Mouse (Mus musculus) megakaryocyte progenitor cell, adult 5-6 weeks (primary cell): Measurements from ENCODE around the gene Babam2. TPM values are rescaled to one million over a fixed set of nuclear protein-coding genes. Genes with fewer than 3 reads are reported as not detected.

ENCODE experiments used
- ATAC-seq: replicated peaks from 2 replicates; pipeline ENCODE4 v1.8.0; 2016; ENCODE audit warnings: mild to moderate bottlenecking, moderate TSS enrichment, inconsistent platforms; ENCODE audit not compliant: poor library complexity
- total RNA-seq, 2 experiments: library from RNA; stranded (forward) in 1 of 2; stranded (reverse) in 1 of 2; fragments of 157-497, 149-512 nt in 1 of 2; fragments of 200-1000 nt in 1 of 2; gene quantifications; 2 replicates each; pipeline versions ENCODE4 v1.2.3 to v1.2.4; 2015 to 2017

The Babam2 gene
- 101 and 117 TPM in 2 replicates for total RNA-seq (2015)
- 37.7 and 44.2 TPM in 2 replicates for total RNA-seq (2017)

DNA sequence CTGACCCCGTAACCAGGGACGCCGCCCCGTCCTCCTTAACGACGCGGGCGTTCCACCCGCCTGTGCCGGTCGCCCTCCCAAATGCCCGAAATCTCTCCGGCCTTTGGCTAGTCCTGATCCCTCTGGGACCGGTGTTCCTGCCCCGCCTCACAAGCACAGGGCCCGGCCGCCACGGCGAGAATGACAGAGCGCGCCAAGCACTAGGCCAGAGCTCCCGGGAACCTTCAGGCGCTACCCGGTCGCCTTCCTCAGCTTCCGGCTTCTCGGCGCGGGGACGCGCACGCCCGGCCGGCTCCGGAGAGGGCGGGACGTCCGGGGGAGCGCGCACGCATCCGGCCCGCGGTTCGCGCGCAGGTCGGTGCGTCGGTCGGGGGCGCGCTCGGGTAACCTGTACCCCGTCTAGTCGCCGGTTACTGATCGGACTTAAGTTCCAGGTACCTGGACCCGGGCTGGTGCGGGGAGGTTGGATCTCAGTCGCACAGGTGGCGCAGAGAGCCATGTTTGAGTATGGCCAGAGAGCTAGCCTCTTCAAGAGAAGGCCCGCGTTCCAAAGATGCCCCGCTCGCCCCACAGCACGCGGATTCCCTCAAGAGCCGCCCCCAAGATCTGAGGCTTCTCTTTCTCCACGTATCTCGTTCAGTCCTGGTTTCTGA, at the start of gene Babam2:
TSS of gene Babam2 (plus strand) at position 41 of the 653 bp plus-strand sequence.
- peak; percentile 76 for ATAC-seq

DNA sequence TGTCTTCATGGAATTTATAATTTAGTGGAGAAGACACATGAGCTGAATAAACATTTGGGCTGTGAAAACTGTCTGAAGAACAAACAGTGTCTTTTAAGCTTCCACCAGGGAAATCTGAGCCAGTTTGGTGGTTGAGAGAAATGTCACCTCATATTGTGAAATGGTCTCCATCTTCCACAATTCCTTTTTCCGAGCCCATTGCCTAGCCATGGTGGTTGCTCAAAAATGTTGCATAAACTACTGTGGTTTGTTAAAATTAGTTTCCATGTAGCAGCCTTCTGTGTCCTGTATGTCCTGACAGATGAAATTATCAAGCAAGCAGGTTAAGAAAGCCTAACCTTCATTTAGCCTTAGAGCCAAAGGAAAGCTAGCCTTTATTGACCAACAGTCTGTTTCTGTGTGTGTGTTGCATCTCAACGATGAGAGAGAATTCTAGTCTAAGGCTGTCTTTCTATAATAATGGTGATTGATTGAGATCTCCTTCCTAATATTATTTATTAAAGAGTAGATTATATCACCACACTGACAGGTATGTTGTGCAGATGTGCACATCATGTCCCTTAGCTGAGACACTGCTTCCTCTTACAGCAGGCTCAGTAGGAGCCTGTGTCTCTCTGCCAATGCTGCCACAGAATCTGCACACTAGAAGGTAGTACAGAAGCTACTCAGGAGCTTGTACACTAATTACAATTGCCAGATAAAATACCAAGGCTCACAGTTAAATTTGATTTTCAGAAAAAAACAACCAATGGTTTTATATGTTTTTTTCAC, 46.8 kb upstream of the Babam2 start:
- ATAC-seq = peak; percentile 89

DNA sequence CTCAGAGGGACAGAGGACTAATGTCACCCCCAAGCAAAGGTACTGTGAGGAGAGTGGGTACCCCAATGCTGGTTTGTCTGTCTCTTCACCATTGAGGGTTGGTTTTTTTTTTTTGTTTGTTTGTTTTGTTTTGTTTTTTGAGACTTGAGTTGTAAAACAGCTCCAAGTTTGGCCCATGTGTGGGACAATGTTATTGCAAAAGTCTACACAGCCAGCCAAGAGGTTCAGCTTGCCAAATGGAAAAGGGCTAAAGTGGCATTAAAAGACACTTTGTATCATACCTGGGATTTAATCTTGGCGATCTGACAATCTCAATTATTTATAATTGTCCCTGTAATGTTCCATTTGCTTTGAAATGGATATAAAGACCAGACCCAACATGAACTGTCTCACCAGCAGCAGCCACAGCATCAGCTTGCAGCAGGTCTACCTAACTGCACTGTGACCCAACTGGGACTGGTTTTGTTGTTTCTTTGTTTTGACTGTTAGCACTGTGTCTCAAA, 41.7 kb upstream of the Babam2 start:
- no peak for ATAC-seq

DNA sequence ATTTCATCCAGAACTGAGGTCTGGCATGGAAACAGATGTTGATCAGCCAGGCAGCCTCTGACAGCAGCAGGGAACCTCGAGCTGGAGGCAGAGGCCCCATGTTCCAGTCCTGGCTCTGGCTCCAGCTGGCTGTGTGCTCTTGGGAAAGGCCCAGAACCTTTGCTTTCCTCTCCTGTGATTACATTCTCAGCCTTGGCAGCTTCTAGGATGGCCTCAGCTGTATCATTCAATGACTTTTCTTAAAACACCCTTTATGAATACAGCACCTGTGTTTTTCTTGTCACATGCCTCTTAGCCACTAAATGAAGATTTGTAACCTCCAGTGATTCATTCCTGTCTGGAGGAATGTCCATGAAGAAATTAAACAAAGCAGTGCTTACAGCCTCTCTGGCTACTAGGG, 31.3 kb upstream of the Babam2 start:
- ATAC-seq = no peak

DNA sequence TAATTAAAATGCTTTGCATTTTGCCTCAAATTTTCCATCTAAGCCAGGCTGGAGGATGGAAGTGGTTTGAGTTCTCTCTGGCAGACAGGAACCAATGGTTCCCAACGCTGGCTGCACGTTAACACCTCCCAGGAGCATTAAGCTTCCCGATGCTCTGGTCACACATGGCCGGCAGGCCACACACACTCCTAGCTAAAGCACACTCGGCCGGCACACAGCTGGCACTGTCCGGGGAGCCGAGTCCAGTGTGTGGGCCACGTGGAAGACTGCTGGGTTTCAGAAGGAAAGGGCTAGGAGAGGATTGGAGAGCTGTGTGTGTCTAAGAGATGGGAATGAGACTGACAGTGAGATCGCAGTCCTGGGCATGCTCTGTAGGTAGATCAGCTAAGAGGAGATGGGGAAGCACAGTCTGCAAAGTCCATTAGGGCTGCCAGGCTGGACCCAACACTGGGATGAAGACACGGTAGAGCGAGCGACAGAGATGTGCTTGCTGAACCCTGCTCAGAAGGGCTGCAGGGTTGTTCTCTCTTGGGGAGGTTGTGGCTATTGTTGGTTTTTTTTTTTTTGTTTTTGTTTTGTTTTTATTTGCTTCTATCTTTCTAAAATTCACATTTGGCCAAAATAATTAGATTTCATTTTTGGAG, 29.0 kb upstream of the Babam2 start:
- no peak for ATAC-seq

DNA sequence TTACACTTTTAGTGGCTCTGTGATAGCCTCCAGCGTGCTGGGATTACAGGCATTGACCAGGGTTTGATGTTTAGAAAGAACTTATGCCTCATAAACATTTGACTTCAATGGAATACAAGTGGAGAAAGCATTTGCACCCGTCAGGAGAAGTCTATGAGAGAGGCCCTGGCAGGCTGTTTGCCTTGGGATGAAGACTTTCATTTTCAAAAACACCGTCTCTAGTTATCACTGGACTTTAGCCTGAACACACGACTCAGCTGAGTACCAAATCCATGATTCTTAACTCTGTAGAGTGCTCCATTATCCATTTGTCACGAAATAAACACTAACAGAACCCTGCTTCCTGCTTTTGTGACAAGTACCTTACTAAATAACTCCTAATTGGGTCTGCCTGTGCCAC, 27.5 kb upstream of the Babam2 start:
- no peak for ATAC-seq

DNA sequence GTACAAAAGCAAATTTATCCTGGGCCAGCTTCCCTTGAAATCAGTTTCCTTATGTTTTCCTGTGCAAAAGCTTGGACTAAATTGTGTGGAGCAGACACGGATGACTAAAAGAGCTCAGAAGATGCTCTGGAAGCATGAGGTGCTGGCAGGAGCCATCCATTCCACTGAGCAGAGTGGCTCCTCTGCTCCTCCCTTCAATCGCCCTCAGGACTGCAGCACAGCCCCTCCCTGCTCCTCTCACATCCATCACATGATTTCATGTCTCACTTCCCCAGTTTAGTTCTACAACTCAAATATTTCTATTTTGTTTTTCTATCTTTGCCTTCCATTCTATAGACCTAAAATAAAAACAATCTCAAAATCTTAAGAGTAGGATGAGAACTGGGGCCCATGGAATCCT, 26.3 kb upstream of the Babam2 start:
- no peak for ATAC-seq

DNA sequence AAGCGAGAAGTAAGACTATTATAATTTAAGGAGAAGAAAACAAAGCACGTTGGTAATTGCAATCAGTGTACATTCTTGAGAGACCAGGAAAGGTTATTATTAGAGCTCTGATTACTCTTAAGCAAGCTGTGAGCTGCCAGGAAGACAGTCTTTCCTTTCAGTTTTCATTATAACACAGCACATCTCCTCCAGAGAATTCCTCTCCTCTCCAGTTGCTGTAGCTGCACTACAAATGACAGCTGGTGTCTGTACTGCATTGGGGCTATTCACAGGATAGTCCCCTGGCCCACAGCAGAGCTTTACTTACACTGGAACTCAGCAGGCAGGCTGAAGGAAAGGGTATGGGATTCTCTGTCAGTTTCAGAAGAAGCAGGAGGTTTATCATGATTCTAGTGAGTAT, 24.1 kb upstream of the Babam2 start:
- no peak for ATAC-seq

DNA sequence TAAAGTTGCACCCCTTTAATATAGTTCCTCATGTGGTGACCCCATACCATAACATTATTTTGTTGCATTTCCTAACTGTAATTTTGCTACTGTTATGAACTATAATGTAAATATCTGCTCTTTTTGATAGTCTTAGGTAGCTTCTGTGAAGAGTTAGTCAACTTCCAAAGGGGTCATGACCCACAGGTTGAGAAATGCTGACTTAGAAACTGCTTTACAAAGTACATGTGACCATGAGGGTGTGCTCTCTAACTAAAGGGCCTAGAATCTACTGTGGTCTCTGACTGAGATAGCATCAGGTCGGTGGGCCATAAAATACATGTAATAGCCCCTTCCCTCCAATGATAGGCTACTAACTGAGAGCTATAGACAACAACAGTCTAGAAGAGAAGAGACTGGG, 19.5 kb upstream of the Babam2 start:
- no peak for ATAC-seq

DNA sequence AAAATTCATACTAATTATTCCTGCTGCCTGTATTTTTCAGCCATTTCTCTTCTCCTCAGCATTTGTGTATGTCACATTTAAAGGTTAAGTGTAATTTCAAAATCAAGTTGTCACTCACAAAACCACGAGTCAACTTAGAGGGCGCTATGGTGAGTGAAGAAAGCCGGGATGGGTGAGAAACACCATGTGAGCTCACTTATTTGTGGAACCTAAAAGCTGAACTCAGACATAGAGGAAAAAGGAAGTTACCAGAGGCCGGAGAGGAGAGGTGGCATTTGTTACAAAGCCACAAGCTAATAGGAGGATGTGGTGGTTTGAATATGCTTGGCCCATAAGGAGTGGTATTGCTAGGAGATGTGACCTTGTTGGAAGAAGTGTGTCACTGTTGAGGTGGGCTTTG, 17.3 kb upstream of the Babam2 start:
- ATAC-seq = peak; percentile 23; the same call in 1 of the 2 replicates

DNA sequence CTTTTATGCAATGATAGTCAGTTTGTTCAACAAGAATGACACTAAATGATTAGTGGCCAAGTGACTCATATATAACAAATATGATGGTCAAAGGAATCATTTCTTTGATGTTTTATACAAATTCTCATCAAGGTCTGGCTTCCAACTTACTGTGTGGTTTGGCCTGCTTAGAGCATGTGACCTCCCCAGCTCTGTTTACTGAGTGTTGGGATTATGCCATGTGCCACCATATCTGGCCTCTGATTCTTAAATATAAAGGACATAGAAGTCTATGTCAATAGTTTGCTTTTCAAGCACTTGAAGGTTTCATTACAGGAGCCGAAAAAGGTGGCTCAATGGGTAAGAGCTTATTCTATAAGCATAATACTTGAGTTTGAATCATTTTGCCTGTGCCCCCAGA, 15.2 kb upstream of the Babam2 start:
- ATAC-seq = no peak

DNA sequence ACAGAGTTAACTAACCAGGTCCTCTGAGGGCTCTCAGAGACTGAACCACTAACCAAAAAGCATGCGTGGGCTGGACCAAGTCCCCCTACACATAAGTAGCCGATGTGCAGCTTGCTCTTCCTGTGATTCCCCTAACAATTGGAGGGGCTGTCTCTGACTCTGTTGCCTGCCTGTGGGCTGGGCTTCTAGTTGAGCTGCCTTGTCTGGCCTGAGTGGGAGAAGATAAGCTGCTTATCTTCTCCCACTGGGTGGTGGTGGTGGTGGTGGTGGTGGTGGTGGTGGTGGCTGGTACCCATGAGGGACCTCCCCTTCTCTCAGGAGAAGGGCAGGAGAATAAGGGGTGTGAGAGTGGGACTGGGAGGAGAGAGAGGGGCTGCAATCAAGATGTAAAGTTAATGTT, 11.4 kb upstream of the Babam2 start:
- peak; percentile 97 for ATAC-seq

DNA sequence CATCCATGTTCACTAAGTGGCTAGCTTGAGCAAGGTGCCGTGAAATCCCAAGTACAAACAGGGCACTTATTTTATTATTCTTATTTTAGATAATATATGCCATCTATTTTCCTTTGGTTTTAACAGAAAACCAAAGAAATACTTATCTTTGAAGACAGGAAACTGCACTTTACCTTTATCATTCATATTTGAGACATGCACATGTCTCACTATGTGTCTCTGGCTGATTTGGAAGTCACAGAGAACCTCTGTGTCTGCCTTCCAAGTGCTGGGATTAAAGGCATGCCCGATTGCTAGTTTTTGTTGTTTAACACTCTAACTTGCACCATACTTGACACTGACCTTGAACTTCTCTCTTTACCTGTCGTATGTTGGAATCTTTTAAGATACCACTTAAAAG, 9.5 kb upstream of the Babam2 start:
- peak; percentile 85 for ATAC-seq

DNA sequence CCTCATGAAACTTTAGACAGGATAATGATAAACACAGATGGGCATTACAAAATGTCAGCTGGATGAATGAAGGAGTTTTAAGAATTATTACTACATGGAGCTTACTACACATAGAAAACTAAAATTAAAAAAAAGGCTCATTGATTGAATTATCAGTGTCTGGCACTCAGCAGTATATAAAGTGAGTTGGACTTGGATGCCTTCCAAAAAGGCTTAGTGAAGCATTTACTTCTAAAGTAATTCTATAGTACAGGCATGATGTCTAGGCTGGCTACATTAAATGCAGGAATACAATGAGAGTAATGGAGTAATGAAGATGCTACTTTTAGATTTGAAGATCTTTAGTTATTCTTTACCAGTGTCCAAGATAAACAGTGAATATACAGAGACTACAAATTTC, 4.3 kb upstream of the Babam2 start:
- no peak for ATAC-seq

DNA sequence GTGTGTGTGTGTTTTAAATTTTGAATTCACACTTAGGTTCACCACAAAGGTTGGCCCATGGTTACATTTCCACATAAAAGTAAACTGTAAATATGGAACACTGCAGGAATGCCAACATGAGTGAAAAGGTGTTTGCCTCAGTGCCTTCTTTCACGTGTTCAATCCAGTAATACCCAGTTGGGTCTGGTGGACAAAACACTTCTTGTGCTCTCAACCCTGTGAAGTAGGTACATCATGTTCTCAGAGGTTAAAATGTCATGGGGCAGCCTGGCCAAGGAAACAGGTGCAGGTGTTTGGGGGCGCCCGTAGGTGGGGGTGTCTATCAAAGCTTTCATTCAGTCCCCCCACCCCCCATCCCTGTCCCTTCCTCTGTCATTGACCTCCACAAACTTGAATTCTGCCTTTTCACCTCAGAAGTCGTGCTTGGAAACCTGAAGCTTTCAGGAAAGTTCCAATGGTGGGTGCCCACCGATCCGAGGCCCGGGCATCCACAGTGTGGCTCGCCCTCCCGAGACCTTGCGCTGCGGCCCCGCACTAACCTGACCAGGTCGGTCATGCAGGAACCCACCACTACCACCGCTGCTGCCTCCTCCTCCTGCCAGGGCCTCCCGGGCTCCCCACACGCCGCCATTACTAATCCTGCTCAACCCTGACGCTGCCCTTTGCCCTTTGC, 377 bp upstream of the Babam2 start, which contains the start of gene Rbks:
TSS of gene Rbks (minus strand) at position 657 of the 673 bp plus-strand sequence.
- ATAC-seq = peak; percentile 78

DNA sequence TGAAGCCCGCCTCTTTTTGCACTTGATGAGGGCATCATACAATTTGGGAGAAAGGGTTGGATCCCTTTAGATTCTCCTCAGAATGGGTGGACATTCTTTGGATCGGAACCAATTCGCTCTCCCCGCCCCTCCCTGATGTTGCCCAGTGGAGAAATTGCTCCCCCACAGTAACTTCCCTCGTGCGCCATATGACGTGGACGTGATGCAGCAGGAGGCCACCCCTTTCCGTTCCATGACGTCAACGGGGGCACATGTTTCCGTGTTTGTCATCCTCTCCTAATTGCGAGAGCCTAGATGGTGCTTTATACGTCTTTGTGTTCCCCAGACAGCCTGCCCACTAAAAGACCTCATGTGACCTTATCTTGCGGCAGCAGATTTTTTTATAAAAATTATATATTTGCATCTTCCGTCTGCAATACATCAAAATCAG, 828 bp downstream of the Babam2 start:
- ATAC-seq = peak; percentile 89

DNA sequence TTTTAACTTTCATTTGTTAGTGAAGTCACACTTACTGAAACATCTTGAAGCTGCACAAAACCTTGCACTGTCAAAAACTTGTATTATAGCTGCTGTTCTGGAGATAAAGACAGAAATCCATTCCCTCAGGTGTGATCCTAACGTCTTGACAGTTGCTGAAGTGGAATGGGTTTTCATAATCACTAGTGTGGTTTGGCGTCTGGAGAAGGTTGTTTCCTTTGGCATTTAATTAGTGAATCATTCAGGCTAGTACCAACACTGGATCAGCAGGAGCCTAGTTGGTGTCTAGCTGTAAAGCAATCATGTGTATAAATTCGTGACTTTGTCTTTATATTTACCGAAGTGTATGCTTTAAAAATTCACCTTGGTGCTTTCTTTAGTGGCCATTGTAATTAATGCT, 1.4 kb downstream of the Babam2 start:
- no peak for ATAC-seq

DNA sequence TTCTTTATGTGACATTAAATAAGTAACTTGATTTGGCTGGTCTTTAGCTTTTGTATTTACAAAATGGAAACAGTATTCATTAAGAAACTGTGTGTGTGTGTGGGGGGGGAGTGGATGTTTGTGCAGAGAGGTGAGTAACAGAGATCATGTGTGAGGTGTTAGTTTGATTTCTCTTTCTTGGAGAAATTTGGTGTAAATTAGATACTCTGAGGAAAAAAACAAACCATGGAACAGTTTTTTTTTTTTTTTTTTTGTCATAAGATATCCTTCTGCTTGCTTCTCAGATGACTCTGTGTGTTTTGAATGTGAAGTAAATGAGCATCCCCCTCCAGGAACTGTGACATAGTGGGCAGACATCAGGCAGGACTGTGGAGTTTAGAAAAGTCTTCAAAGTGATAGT, 1.9 kb downstream of the Babam2 start:
- no peak for ATAC-seq

DNA sequence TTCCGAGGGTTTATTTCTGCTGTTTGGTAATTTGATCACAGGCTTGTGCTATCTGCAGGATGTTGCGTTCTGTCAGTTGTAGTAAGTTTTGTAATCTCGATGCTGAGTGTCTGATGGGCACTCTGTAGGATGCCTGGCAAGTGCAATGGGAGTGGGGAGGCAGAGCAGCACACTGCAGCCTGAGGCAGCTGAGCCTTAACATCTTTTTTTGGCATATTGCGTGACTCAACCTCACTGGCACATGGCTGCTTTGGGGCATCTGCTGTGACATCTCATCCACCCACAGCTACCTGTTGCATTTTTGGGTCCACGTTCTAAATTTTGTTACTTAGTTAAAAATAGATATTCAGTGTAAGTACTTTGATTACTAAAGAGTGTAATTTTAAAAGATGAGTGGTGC, 7.5 kb downstream of the Babam2 start:
- no peak for ATAC-seq

DNA sequence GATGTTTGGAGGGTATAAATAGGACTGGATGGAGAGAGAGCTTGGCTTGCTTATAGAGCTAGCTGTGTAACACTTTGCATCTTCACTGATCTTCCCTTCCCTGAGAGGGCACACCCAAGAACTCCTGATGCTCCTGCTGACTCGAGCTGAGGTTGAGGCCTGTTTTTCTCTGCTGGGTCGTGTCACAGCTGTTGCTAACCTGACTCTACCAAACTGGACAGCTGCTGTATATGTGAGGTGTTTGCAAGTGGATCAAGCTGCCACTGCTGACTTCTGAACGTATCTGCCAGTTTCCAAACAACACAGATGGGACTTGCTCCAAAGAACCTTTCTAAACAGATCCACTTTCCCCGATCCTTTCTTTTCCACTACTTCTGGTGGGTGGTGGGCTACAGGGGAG, 9.3 kb downstream of the Babam2 start:
- ATAC-seq = no peak

DNA sequence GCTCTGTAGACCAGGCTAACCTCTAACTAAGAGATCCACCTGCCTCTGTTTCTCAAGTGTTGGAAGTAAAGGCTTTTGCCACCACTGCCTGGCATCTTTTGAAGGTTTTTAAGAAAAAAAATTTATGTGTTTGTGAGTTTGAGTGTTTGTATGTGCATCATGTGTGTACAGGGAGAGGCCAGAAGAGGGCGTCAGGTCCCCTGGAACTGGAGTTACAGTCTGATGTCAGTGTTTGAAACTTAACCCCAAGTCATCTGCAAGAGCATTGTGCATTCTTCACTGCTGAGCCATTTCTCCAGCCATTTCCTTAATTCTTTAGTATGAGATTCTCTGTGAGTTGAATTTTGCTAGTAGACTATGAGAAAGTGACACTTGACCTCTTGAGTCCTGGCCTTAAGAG, 11.9 kb downstream of the Babam2 start:
- ATAC-seq = peak; percentile 76
